Comparison of ENCODE assay signal across 22 mouse cellular contexts in genomic region chr10:128792041-128792440, GRCm38 (mm10). TPM values are rescaled to one million over a fixed set of nuclear protein-coding genes. Genes with fewer than 3 reads are reported as not detected.
A peak's percentile ranks its signal among the peaks of the same experiment; 100 is the strongest.
DNase-seq lines count a peak whose midpoint lies in the region; ATAC-seq and TF ChIP-seq lines count a peak whose summit lies in the region.
"Had no signal": no experiment of that assay in that cellular context is flagged by ENCODE, and none has a peak within 500 bp of the region (broad histone marks: within the 10 kb centered on the region; RNA-seq: fewer than 3 reads in every experiment).

No protein-coding gene starts in this region.

- no peak overlapping the region for H3K27ac ChIP-seq in liver, embryonic 14.5 days
- no peak overlapping the region for H3K27ac ChIP-seq in liver, embryonic 12.5 days
- no peak overlapping the region for H3K27ac ChIP-seq in CH12.LX (ENCODE audit: insufficient read depth, low read depth)
- no peak overlapping the region for H3K27ac ChIP-seq in stomach, postnatal 0 days (replicated peaks)
- H3K27ac ChIP-seq: embryonic facial prominence, embryonic 15.5 days; forebrain, embryonic 15.5 days; heart, embryonic 10.5 days; hindbrain, embryonic 10.5 days; kidney, embryonic 15.5 days; limb, embryonic 10.5 days; liver, embryonic 13.5 days; lung, embryonic 15.5 days; macrophage; midbrain, embryonic 12.5 days had no signal

- no peak overlapping the region for H3K4me2 ChIP-seq in liver, embryonic 14.5 days (ENCODE audit: low read depth)
- no peak overlapping the region for H3K4me2 ChIP-seq in liver, embryonic 12.5 days
- H3K4me2 ChIP-seq in CH12.LX (ENCODE audit: insufficient read depth, low read depth, poor library complexity, severe bottlenecking), result no peak overlapping the region
- no peak overlapping the region for H3K4me2 ChIP-seq in stomach, postnatal 0 days (replicated peaks; ENCODE audit: low read depth)
- H3K4me2 ChIP-seq: embryonic facial prominence, embryonic 15.5 days; forebrain, embryonic 15.5 days; kidney, embryonic 15.5 days; lung, embryonic 15.5 days; midbrain, embryonic 12.5 days had no signal

- H3K9me3 ChIP-seq in liver, embryonic 14.5 days (ENCODE audit: control insufficient read depth, low read length), result no peaks in the 10 kb centered on the region
- no peaks in the 10 kb centered on the region for H3K9me3 ChIP-seq in liver, embryonic 12.5 days (replicated peaks)
- H3K9me3 ChIP-seq in CH12.LX (replicated peaks; ENCODE audit: low read length), result no peaks in the 10 kb centered on the region
- H3K9me3 ChIP-seq in stomach, postnatal 0 days (ENCODE audit: control insufficient read depth, low read length), result no peaks in the 10 kb centered on the region
- H3K9me3 ChIP-seq: embryonic facial prominence, embryonic 15.5 days; forebrain, embryonic 15.5 days; heart, embryonic 10.5 days; hindbrain, embryonic 10.5 days; kidney, embryonic 15.5 days; limb, embryonic 10.5 days; liver, embryonic 13.5 days; lung, embryonic 15.5 days; midbrain, embryonic 12.5 days had no signal

- H3K36me3 ChIP-seq in liver, embryonic 14.5 days (replicated peaks; ENCODE audit: control insufficient read depth, insufficient read depth, low read depth), result no peaks in the 10 kb centered on the region
- peaks cover 4% of the 10 kb centered on the region; the same call in 1 of the 2 replicates for H3K36me3 ChIP-seq in liver, embryonic 12.5 days
- no peaks in the 10 kb centered on the region for H3K36me3 ChIP-seq in CH12.LX (replicated peaks in 1 of 2; ENCODE audit: control insufficient read depth in 1 of 2, insufficient read depth in 1 of 2, low read length in 1 of 2)
- no peaks in the 10 kb centered on the region for H3K36me3 ChIP-seq in stomach, postnatal 0 days (ENCODE audit: control insufficient read depth, insufficient read depth, low read length)
- H3K36me3 ChIP-seq: embryonic facial prominence, embryonic 15.5 days; forebrain, embryonic 15.5 days; heart, embryonic 10.5 days; hindbrain, embryonic 10.5 days; kidney, embryonic 15.5 days; limb, embryonic 10.5 days; liver, embryonic 13.5 days; lung, embryonic 15.5 days; midbrain, embryonic 12.5 days had no signal

- intact Hi-C loops in heart, postnatal 10 days (cut with DNase I), result no loop called here

- H3K4me1 ChIP-seq in liver, embryonic 14.5 days (replicated peaks; ENCODE audit: control insufficient read depth in 2 of 2, insufficient read depth in 2 of 2, low read length in 1 of 2), result peaks cover 0 to 2% of the 10 kb centered on the region in 2 experiments; a peak in 1 of 4 replicates
- peaks cover 3% of the 10 kb centered on the region for H3K4me1 ChIP-seq in liver, embryonic 12.5 days
- H3K4me1 ChIP-seq in CH12.LX (ENCODE audit: control insufficient read depth in 1 of 2, insufficient read depth in 2 of 2), result peaks cover 8 to 31% of the 10 kb centered on the region in 2 experiments; a peak in 3 of 4 replicates
- no peaks in the 10 kb centered on the region for H3K4me1 ChIP-seq in stomach, postnatal 0 days (replicated peaks; ENCODE audit: control insufficient read depth, insufficient read depth)
- H3K4me1 ChIP-seq: embryonic facial prominence, embryonic 15.5 days; forebrain, embryonic 15.5 days; kidney, embryonic 15.5 days; limb, embryonic 10.5 days; lung, embryonic 15.5 days; midbrain, embryonic 12.5 days had no signal

- dilution Hi-C loops in CH12.LX (cut with MboI; ENCODE audit: extremely low pct_ligation_motif_present, extremely low pct_unique_long_range_greater_than_20kb, low sequenced_read_pairs), result no loop called here

- DNase-seq in heart, adult 11 months, result peak; percentile 61
- no peak for DNase-seq in heart, postnatal 10 days
- no peak for DNase-seq in liver, embryonic 14.5 days (ENCODE audit: low read depth in 3 of 3, low spot score in 3 of 3)
- no peak for DNase-seq in CH12.LX (ENCODE audit: extremely low read depth)
- no peak for DNase-seq in stomach, postnatal 0 days (ENCODE audit: low spot score)
- DNase-seq in adrenal gland, adult (ENCODE audit: inconsistent age in 2 of 2, low spot score in 1 of 2), result no peak
- DNase-seq: adrenal gland, postnatal 14 days; B cell, adult 2 months; cerebellum, adult 9-10 months; kidney, adult 11 months; liver, embryonic 13.5 days had no signal

- in situ Hi-C loops in CH12.LX (cut with MboI; ENCODE audit: low pct_ligation_motif_present, low pct_unique_long_range_greater_than_20kb, low sequenced_read_pairs), result no loop called here

- no peak overlapping the region for H3K9ac ChIP-seq in liver, embryonic 14.5 days (replicated peaks)
- no peak overlapping the region for H3K9ac ChIP-seq in liver, embryonic 12.5 days
- no peak overlapping the region for H3K9ac ChIP-seq in CH12.LX (ENCODE audit: insufficient read depth, low read depth)
- no peak overlapping the region for H3K9ac ChIP-seq in stomach, postnatal 0 days (ENCODE audit: low read length)
- H3K9ac ChIP-seq: embryonic facial prominence, embryonic 15.5 days; forebrain, embryonic 15.5 days; kidney, embryonic 15.5 days; lung, embryonic 15.5 days; midbrain, embryonic 12.5 days had no signal

- TF ChIP-seq EP300 in liver, embryonic 14.5 days (IDR thresholded peaks at IDR 0.05; ENCODE audit: low read depth), result no peak
- TF ChIP-seq EP300 in CH12.LX (IDR thresholded peaks at IDR 0.05; ENCODE audit: low read length), result no peak
- no peak for TF ChIP-seq EP300 in stomach, postnatal 0 days (optimal IDR thresholded peaks at IDR 0.05)

- no peak for ATAC-seq in liver, embryonic 14.5 days (ENCODE audit: insufficient read depth)
- no peak for ATAC-seq in liver, embryonic 12.5 days
- no peak for ATAC-seq in stomach, postnatal 0 days (ENCODE audit: low FRiP score, low TSS enrichment)
- ATAC-seq: forebrain, embryonic 15.5 days; hindbrain, embryonic 16.5 days had no signal

- H3K4me3 ChIP-seq in liver, embryonic 14.5 days (ENCODE audit: insufficient read depth in 1 of 2, low read depth in 2 of 2, low read length in 2 of 2), result no peak overlapping the region
- H3K4me3 ChIP-seq in liver, embryonic 12.5 days, result no peak overlapping the region
- no peak overlapping the region for H3K4me3 ChIP-seq in CH12.LX (replicated peaks in 1 of 3; ENCODE audit: low read depth in 2 of 3, low read length in 2 of 3, poor library complexity in 1 of 3)
- no peak overlapping the region for H3K4me3 ChIP-seq in stomach, postnatal 0 days (ENCODE audit: low read depth, low read length)
- H3K4me3 ChIP-seq: embryonic facial prominence, embryonic 15.5 days; forebrain, embryonic 15.5 days; heart, embryonic 10.5 days; hindbrain, embryonic 10.5 days; kidney, embryonic 15.5 days; limb, embryonic 10.5 days; liver, embryonic 13.5 days; lung, embryonic 15.5 days; midbrain, embryonic 12.5 days had no signal

- TF ChIP-seq POLR2A in CH12.LX (IDR thresholded peaks at IDR 0.05; ENCODE audit: low read depth, low read length), result no peak

- H3K79me2 ChIP-seq in CH12.LX (replicated peaks; ENCODE audit: control insufficient read depth, extremely low read depth, insufficient read depth, poor library complexity, severe bottlenecking), result no peaks in the 10 kb centered on the region

- peak; percentile 7 for TF ChIP-seq RAD21 in CH12.LX (IDR thresholded peaks at IDR 0.05; ENCODE audit: low read depth, low read length)

- 0 out of 2 replicates have a peak, but pooled peaks have one; percentile 18 for TF ChIP-seq CTCF in liver, embryonic 14.5 days (IDR thresholded peaks at IDR 0.05; ENCODE audit: low read depth)
- peak in 1 of 2 experiments; percentile 26; a peak in 1 of 4 replicates for TF ChIP-seq CTCF in CH12.LX (conservative IDR thresholded peaks at IDR 0.05 in 1 of 2, IDR thresholded peaks at IDR 0.05 in 1 of 2; ENCODE audit: low read depth in 2 of 2, low read length in 2 of 2)
- peak; percentile 37 for TF ChIP-seq CTCF in stomach, postnatal 0 days (IDR thresholded peaks at IDR 0.05; ENCODE audit: low read depth)

- H3K27me3 ChIP-seq in liver, embryonic 14.5 days (ENCODE audit: control insufficient read depth, insufficient read depth, low read length), result no peaks in the 10 kb centered on the region
- 0 out of 2 replicates have a peak, but pooled peaks cover 5% of the 10 kb centered on the region for H3K27me3 ChIP-seq in liver, embryonic 12.5 days (replicated peaks)
- H3K27me3 ChIP-seq in CH12.LX (replicated peaks), result no peaks in the 10 kb centered on the region
- no peaks in the 10 kb centered on the region for H3K27me3 ChIP-seq in stomach, postnatal 0 days (ENCODE audit: control insufficient read depth, insufficient read depth, low read length)
- H3K27me3 ChIP-seq: embryonic facial prominence, embryonic 15.5 days; forebrain, embryonic 15.5 days; kidney, embryonic 15.5 days; liver, embryonic 13.5 days; lung, embryonic 15.5 days had no signal

RNA-seq across cellular contexts. Expression of gene Mmp19, which starts 1.3 kb away (rescaled TPM):
- 1 to 10 TPM; 3.4 to 5.4 TPM for total RNA-seq in heart, postnatal 10 days (2021)
- polyA plus RNA-seq in liver, embryonic 14.5 days (2012; rRNA removed), result 8.0 and 9.5 TPM in 2 replicates
- 8.3 and 8.9 TPM in 2 replicates for polyA plus RNA-seq in liver, embryonic 14.5 days (2014; fragmentation: Nextera tagmentation; extraction: Ambion mirVana)
- polyA plus RNA-seq in liver, embryonic 12.5 days (2016; fragmentation: Nextera tagmentation; extraction: Ambion mirVana), result 5.5 and 6.8 TPM in 2 replicates
- total RNA-seq in CH12.LX (2012; rRNA removed) (0.76 and 1.3 TPM in 2 replicates), CH12.LX (2014; rRNA removed) (0.39 and 0.50 TPM in 2 replicates)
- polyA plus RNA-seq in CH12.LX (2012; ENCODE audit: insufficient read length, low read depth), result 0.57 and 0.72 TPM in 2 replicates
- polyA plus RNA-seq in stomach, postnatal 0 days (2015; fragmentation: Nextera tagmentation; extraction: Ambion mirVana), result 2.0 and 2.1 TPM in 2 replicates

RNA-seq across cellular contexts. Expression of gene Dnajc14, which starts 11.8 kb away (rescaled TPM):
- total RNA-seq in heart, postnatal 10 days (2021), result 10 to 100 TPM; 49.1 to 52.0 TPM
- polyA plus RNA-seq in liver, embryonic 14.5 days (2012; rRNA removed), result 4.2 and 6.0 TPM in 2 replicates
- polyA plus RNA-seq in liver, embryonic 14.5 days (2014; fragmentation: Nextera tagmentation; extraction: Ambion mirVana), result 10.7 and 12.3 TPM in 2 replicates
- polyA plus RNA-seq in liver, embryonic 12.5 days (2016; fragmentation: Nextera tagmentation; extraction: Ambion mirVana), result 27.9 and 29.1 TPM in 2 replicates
- total RNA-seq in CH12.LX (2012; rRNA removed) (33.4 and 33.7 TPM in 2 replicates), CH12.LX (2014; rRNA removed) (24.8 and 25.3 TPM in 2 replicates)
- polyA plus RNA-seq in CH12.LX (2012; ENCODE audit: insufficient read length, low read depth), result 32.6 and 32.8 TPM in 2 replicates
- 29.8 and 30.5 TPM in 2 replicates for polyA plus RNA-seq in stomach, postnatal 0 days (2015; fragmentation: Nextera tagmentation; extraction: Ambion mirVana)

RNA-seq across cellular contexts. Expression of gene Tmem198b, which starts 12.1 kb away (rescaled TPM):
- 10 to 100 TPM; 12.7 to 13.3 TPM for total RNA-seq in heart, postnatal 10 days (2021)
- 2.1 and 2.9 TPM in 2 replicates for polyA plus RNA-seq in liver, embryonic 14.5 days (2012; rRNA removed)
- 0.99 and 1.5 TPM in 2 replicates for polyA plus RNA-seq in liver, embryonic 14.5 days (2014; fragmentation: Nextera tagmentation; extraction: Ambion mirVana)
- 3.7 and 3.9 TPM in 2 replicates for polyA plus RNA-seq in liver, embryonic 12.5 days (2016; fragmentation: Nextera tagmentation; extraction: Ambion mirVana)
- total RNA-seq in CH12.LX (2012; rRNA removed), result 1.2 and 2.0 TPM in 2 replicates
- total RNA-seq in CH12.LX (2014; rRNA removed), result 2.0 and 2.6 TPM in 2 replicates
- polyA plus RNA-seq in CH12.LX (2012; ENCODE audit: insufficient read length, low read depth), result 4.5 and 4.7 TPM in 2 replicates
- 7.8 and 8.5 TPM in 2 replicates for polyA plus RNA-seq in stomach, postnatal 0 days (2015; fragmentation: Nextera tagmentation; extraction: Ambion mirVana)

RNA-seq across cellular contexts. Expression of gene Sarnp, which starts 25.1 kb away (rescaled TPM):
- total RNA-seq in heart, postnatal 10 days (2021), result 10 to 100 TPM; 47.2 to 52.6 TPM
- polyA plus RNA-seq in liver, embryonic 14.5 days (2012; rRNA removed), result 27.1 and 61.2 TPM in 2 replicates
- 122 and 125 TPM in 2 replicates for polyA plus RNA-seq in liver, embryonic 14.5 days (2014; fragmentation: Nextera tagmentation; extraction: Ambion mirVana)
- polyA plus RNA-seq in liver, embryonic 12.5 days (2016; fragmentation: Nextera tagmentation; extraction: Ambion mirVana), result 154 and 161 TPM in 2 replicates
- 75.4 and 94.6 TPM in 2 replicates for total RNA-seq in CH12.LX (2012; rRNA removed)
- 170 and 198 TPM in 2 replicates for total RNA-seq in CH12.LX (2014; rRNA removed)
- polyA plus RNA-seq in CH12.LX (2012; ENCODE audit: insufficient read length, low read depth), result 201 and 283 TPM in 2 replicates
- polyA plus RNA-seq in stomach, postnatal 0 days (2015; fragmentation: Nextera tagmentation; extraction: Ambion mirVana), result 99.4 and 104 TPM in 2 replicates

RNA-seq across cellular contexts. Expression of gene Ormdl2, which starts 29.4 kb away (rescaled TPM):
- 1 to 10 TPM; 6.5 to 9.8 TPM for total RNA-seq in heart, postnatal 10 days (2021)
- polyA plus RNA-seq in liver, embryonic 14.5 days (2012; rRNA removed), result 43.1 and 47.8 TPM in 2 replicates
- polyA plus RNA-seq in liver, embryonic 14.5 days (2014; fragmentation: Nextera tagmentation; extraction: Ambion mirVana), result 80.5 and 83.5 TPM in 2 replicates
- 82.5 and 85.8 TPM in 2 replicates for polyA plus RNA-seq in liver, embryonic 12.5 days (2016; fragmentation: Nextera tagmentation; extraction: Ambion mirVana)
- total RNA-seq in CH12.LX (2012; rRNA removed) (56.1 and 73.7 TPM in 2 replicates), CH12.LX (2014; rRNA removed) (116 and 123 TPM in 2 replicates)
- polyA plus RNA-seq in CH12.LX (2012; ENCODE audit: insufficient read length, low read depth), result 52.1 and 65.8 TPM in 2 replicates
- 111 and 121 TPM in 2 replicates for polyA plus RNA-seq in stomach, postnatal 0 days (2015; fragmentation: Nextera tagmentation; extraction: Ambion mirVana)
